Mouse (Mus musculus): Measurements from ENCODE around the gene Zfp57.

The Zfp57 gene

GRCm38 (mm10) chr17:37039127-37039894 is 38.3 kb downstream of the Zfp57 start:
- no peak for DNase-seq (ENCODE audit: extremely low read depth, low read depth, low spot score)

DNA sequence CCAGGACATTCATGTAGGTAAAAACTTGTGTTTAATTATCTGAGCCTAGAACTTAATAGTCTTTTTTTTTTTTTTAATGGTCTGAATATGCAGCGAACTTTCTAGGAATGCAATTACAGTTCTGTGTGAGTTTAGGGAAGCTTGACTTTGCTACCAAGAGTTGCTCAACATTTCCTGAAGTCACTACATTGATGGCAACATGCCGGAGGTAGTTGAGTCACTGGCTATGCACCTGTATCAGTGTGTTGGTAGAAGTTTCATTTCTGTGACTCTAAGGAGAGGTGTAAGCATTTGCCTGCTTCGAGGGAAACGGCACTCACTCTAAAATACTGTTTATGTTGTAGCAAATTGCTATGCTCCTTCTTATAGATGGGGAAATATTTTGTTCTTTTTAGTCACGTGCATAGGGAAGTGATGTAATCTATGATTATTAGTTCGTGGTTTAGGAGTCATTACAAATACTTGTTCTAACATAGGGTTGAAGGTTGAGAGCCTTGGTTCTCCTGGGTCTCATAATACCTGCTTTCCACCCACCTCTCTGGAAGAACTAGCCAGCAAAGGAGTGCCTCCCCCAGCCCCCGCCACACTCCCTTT is 43.8 kb downstream of the Zfp57 start:
- peak; percentile 11 for DNase-seq (ENCODE audit: extremely low read depth, low read depth, low spot score)

GRCm38 (mm10) chr17:37045611-37046311 is 44.8 kb downstream of the Zfp57 start, which contains the start of gene Gabbr1:
Gene Gabbr1 (plus strand): TSS chr17:37045966.
- no peak for DNase-seq (ENCODE audit: extremely low read depth, low read depth, low spot score)

DNA sequence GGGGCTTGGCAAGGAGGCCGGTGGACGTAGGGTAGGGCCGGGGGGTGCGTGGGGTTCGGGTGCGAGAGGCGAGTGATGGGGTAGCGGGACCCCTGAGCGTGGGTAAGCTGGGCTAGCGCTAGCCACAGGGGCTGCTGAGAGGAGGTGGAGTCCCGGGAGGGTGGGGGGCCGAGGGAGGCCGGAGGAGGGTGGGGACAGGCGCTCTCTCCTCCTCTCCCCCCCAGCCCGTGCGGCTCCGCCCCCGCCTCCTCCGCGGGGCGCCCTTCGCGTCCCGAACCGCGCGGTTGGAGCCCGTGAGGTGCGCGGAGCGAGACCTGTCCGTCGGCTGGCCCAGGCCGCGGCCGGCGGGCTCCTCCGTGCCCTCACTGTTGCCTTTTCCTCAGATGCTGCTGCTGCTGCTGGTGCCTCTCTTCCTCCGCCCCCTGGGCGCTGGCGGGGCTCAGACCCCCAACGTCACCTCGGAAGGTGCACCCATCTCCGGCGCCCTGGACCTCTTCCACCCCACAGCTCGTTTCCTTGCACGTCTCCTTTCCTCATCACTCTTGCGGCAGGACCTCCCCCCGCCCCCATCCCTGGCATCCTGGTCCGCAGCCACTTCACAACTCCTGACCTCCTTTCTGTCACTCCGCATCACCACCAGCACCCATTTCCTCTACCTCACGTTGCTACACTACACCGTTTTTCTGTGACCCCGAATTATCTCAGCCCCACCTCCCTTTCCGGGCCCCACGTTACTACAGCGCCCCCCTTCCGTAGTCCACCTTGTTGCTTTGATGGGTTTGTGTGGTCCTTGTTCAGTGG is 45.5 kb downstream of the Zfp57 start:
- DNase-seq (ENCODE audit: extremely low read depth, low read depth, low spot score): no peak

DNA sequence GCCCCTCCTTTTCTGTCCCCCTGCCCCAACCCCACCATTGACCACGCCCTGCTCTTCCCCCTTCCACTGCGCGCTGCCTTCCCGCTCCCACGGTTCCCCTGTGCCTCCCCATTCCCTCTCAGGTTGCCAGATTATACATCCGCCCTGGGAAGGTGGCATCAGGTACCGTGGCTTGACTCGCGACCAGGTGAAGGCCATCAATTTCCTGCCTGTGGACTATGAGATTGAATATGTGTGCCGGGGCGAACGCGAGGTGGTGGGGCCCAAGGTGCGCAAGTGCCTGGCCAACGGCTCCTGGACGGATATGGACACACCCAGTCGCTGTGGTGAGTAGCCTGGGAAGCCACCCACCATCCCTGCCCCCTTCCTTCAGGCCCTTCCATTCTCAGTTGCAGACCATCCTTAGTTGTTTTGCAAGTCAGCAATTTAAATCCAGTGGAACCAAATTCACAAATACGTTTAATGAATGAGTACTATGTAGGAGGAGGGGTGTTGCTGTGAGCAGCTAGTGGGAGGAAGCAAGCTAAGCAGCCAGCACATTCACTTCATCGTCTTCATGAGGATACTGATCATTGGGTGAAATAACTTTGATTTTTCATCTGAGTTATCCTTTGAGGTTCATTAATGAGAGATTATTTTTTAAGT is 46.5 kb downstream of the Zfp57 start:
- no peak for DNase-seq (ENCODE audit: extremely low read depth, low read depth, low spot score)

- DNase-seq (ENCODE audit: extremely low read depth, low read depth, low spot score): no peak
These were observed 47.0 kb downstream of the Zfp57 start for GRCm38 (mm10) chr17:37047981-37048380.

DNA sequence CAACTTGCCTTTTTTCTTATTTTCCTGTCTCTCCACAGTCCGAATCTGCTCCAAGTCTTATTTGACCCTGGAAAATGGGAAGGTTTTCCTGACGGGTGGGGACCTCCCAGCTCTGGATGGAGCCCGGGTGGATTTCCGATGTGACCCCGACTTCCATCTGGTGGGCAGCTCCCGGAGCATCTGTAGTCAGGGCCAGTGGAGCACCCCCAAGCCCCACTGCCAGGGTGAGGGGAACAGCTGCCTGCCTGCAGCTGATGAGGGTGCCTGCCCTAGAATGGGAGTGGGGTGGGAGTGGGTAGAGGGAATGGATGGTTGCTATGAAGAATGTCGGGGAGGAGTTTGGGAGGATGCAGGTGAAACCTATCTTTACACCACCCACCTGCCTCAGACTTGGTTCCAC is 47.4 kb downstream of the Zfp57 start:
- DNase-seq (ENCODE audit: extremely low read depth, low read depth, low spot score): no peak

DNA sequence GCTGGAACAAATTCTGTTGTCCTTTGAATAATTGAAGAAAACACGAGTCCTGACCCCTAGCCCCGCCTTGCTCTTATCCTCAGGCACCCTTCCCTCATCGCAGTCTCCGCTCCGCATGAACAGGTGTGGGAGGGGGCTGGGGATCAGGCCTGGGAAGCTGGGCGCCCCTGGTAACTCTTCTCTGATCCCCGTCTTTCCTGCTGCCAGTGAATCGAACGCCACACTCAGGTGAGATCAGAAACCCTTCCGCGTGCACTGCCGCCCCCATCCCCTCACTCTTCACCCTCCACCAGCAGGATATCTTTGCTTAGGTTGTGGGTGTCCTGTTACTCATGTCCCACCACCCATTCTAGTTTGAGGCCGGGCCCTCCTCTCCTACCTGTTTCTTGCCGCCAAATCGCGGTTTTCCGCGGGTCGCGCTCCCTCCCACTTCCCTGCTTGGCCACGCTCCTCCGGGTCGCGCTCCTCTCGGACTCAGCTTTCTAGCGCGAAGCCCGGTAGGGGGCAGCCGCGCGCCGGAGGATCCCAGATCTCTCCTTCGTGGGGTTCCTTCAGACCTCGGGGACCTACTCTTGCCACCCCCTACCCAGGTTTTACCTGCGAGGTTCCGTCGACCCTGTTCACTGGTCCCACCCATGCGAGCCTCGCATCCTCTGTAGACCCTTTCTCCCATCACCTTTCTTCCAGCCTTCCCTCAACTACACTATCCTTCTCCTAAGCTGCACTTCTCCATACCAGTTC is 48.8 kb downstream of the Zfp57 start:
- DNase-seq (ENCODE audit: extremely low read depth, low read depth, low spot score): no peak

GRCm38 (mm10) chr17:37050399-37050798 is 49.4 kb downstream of the Zfp57 start:
- DNase-seq (ENCODE audit: extremely low read depth, low read depth, low spot score): no peak

DNA sequence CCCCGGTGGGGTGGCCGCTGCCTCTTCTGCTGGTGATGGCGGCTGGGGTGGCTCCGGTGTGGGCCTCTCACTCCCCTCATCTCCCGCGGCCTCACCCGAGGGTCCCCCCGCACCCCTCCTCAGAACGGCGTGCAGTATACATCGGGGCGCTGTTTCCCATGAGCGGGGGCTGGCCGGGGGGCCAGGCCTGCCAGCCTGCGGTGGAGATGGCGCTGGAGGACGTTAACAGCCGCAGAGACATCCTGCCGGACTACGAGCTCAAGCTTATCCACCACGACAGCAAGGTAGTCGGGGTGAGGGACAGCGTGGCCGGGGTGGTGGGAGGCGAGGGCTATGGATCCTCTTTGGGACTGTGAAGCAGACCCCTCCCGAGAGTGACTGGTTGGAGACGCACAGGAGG is 49.9 kb downstream of the Zfp57 start:
- DNase-seq (ENCODE audit: extremely low read depth, low read depth, low spot score): no peak

- no peak for DNase-seq (ENCODE audit: extremely low read depth, low read depth, low spot score)
These were observed 50.8 kb downstream of the Zfp57 start for GRCm38 (mm10) chr17:37051745-37052144.

DNA sequence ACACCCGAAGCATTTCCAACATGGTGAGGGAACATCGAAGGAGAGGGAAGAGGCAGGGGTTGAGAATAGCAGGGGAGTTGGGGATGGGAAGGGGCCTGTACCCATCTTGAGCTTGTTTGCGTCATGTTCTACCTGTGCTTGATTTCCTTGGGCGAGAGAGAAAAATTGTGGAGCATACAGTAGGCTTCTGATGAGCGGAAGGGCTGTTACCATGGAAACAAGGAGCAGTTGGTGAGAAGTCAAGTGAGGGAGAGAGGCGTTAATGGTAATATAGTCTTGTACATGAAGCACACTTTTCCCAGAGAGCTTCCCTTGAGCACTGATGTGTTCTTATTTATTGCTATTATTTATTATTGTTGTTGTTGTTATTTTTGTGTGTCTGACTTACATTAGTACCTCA is 56.0 kb downstream of the Zfp57 start:
- no peak for DNase-seq (ENCODE audit: extremely low read depth, low read depth, low spot score)

Measured in fat pad, adult 2 months (tissue).